Mouse (Mus musculus) heart, postnatal 0 days (tissue): Measurements from ENCODE around the gene Cnga2.

Experiments used
- CTCF ChIP-seq: IDR thresholded peaks from 2 replicates; pipeline ENCODE4 v1.5.1; 2016; ENCODE audit warnings: antibody characterized with exemption, control low read depth, low read depth
- EP300 ChIP-seq: IDR thresholded peaks from 2 replicates; pipeline ENCODE4 v1.6.1; 2016; ENCODE audit warnings: antibody characterized with exemption, low read depth

- TF ChIP-seq CTCF (no peak), EP300 (no peak)
Measured at GRCm38 (mm10) chrX:72047918-72048317, 56.3 kb downstream of the Cnga2 start.
